Mouse (Mus musculus) adrenal gland, adult 18-20 months (tissue): ENCODE data around the gene Bnc1. TPM values are rescaled to one million over a fixed set of nuclear protein-coding genes. Genes with fewer than 3 reads are reported as not detected.

Experiments used
- DNase-seq, 2 experiments: peaks; one replicate each; pipeline ENCODE4 v3.0.0; 2021 to 2022; ENCODE audit warnings: low spot score in 2 of 2
- long read RNA-seq, 2 experiments: library from polyadenylated mRNA; stranded (forward); transcript quantifications; one replicate each; pipeline ENCODE4 v2.0.0; 2021
- total RNA-seq, 2 experiments: library from RNA; stranded (reverse); gene quantifications; 1 replicate in 1 of 2; 2 replicates in 1 of 2; pipeline ENCODE4 v1.2.3; 2021

Gene Bnc1
- 1 to 10 TPM in 1 of 2 experiments, under 1 TPM in 1; 0.60 to 1.5 TPM for total RNA-seq
- long read RNA-seq, experiment 1, result 0 reads
- long read RNA-seq, experiment 2, result 0 reads

DNA sequence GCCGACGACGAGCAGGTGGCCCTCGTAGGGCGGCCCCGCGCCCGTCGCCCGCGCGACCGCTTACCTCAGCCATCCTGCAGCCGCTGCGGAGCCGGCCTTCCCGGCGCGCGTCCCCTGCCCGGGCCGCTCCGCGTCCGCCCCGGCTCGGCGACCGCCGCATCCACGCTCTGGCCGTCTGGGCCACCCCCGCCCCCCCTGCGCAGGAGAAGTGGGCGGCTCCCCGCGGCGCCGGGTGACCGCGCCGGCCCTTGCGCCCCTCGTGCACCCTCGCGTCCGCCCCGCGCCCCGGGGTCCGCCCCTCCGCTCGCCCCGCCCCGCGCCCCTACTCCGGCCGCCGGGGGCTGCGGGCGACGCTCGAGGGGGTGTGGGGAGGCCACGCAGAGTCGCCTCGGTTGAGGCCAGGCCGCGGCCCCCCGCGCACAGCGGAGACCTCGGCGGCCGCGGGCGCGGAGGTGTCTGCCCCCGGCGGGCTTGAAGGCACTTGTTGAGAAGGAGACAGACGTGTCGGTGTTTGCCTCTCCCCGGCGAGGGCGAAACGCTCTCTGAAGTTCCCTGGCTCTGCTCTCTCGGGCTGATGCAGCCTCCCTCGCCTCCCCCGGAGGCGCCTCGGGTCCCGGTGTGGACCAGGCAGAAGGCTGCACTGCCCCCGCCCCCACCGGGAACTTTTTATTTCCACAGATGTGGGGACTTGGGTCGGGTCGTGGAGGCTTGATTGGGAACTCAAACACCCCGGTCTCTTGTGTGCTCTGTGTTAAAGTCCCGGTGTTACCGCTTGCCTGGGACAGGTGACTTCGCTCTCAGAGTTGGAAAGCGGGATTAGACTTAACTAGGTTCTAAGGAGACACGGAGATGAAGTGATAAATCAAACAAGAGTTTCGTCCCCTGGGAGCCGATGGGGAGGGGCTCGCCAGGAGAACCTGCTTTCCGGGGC, at the start of gene Bnc1:
Gene Bnc1 (minus strand): TSS at position 162 of the 931 bp plus-strand sequence.
- peak; percentile 4 to 23 for DNase-seq

DNA sequence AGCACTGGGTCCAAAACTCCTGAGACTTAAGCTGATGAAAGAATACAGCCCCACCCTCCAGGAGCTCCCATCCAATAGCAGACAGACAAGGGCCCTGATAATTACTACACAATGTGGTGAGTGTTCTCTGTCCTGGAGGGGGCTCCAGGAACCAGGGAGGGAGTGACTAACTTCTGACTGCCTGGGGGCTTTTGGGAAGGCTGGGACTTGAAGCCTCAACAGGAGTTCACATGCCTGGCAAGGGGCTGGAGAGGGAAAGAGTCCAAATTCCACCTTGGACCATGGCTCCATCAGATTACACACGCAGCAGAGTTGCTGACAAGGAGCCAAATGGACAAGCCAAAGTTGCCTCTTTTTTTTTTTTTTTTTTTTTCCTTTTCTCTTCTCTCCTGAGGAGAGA, 41.3 kb upstream of the Bnc1 start:
- DNase-seq, result no peak

GRCm38 (mm10) chr7:82029666-82030065, 37.6 kb upstream of the Bnc1 start:
- no peak for DNase-seq

GRCm38 (mm10) chr7:82025802-82026201, 33.7 kb upstream of the Bnc1 start:
- no peak for DNase-seq

DNA sequence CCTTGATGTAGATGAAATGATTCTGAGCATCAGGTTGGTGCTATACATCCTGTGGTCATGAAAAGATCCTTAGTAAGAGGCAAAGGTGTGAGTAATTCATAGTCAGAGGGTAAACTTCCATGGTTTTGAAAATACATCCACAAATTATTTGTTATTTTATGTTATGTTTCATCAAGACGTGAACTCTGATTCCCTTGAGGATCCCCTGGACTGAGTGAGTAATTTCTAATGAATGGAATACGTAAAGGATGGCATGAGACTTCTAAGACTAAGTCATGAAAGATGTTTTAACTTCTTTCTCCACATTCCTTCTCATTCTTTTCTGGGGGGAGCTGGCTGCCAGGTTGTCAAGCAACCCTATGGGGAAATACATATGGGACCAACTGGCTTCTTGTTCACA, 31.6 kb upstream of the Bnc1 start:
- no peak for DNase-seq

DNA sequence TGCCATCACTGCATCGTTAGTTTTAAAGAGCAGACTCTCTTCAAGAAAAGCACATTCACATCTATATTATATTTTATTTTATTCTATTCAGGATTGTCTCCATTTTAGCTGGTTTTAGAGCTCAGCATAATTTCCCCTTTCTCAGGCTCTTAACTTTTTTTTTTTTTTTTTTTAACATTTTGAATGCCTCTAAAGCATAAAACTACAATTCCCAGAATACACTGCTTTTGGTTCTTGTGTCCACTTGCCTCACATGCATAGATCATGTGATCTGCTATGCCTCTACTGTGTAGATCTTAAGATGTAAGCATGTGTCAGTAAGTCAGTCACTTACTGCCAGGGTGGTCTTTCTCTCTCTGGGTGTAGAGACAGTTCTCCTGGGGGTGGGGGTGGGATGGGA, 30.3 kb upstream of the Bnc1 start:
- DNase-seq, result no peak

GRCm38 (mm10) chr7:82018031-82018430, 25.9 kb upstream of the Bnc1 start:
- no peak for DNase-seq

GRCm38 (mm10) chr7:82016751-82017710, 24.9 kb upstream of the Bnc1 start:
- DNase-seq, result no peak

GRCm38 (mm10) chr7:82012472-82012871, 20.4 kb upstream of the Bnc1 start:
- no peak for DNase-seq

DNA sequence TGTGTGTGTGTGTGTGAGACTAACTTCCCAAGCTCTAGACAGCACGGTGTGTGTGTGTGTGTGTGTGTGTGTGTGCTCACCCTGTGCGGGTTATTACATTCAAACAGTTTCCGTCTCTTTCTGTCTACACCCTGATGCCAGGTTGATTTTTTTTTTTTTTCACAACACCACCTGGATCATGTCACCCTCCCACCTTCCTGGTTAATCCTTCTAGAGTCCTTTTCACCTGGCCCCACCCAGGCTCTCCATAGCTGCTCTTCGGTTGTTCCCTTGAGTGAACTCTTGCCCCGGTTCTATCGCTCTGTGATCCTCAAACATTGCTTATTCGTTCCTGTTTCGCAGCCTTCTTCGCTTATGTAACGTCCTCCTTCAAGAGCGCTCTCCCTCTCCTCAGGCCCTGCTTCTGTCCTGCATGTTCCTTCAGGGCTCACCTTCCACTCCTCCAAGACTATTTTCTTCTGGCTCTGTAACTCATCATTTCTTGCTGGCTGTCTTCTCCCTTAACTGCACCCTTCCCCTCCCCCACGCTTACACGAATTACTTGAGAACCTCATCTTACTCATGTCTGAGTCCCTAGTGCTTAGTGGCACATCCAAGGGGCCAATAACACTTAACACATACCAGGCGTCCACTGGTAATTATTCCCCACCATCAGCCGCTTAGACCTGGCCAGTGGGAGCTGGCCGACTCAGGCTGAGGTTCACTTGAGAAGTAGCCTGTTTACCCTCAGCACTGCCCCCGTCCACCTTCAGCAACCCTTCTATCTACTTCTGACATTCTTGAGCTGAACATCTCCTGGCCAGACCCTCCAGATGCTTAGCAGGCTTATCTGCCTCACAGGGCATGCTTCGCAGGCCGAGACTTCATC, 19.7 kb upstream of the Bnc1 start:
- no peak for DNase-seq

GRCm38 (mm10) chr7:82007151-82007550, 15.1 kb upstream of the Bnc1 start:
- DNase-seq, result no peak

DNA sequence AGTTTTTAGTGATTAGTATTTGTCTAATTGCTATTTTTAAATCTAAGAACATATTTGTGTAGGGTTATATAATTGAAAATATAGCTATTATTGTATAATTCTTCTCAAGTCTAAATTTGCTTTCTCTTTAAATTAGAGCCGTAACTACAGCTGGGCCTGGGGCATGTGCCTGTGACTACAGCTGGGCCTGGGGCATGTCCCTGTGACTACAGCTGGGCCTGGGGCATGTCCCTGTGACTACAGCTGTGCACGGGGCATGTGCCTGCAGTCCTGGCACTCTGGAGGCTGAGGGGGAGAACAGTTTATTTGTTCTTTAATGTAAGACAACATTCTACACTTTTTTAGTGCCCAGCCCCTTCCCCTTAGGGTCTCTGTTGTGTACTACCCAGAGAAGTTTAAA, 12.1 kb upstream of the Bnc1 start:
- DNase-seq, result no peak

- DNase-seq, result no peak
Observed at GRCm38 (mm10) chr7:81999816-82000215, 7.7 kb upstream of the Bnc1 start.

DNA sequence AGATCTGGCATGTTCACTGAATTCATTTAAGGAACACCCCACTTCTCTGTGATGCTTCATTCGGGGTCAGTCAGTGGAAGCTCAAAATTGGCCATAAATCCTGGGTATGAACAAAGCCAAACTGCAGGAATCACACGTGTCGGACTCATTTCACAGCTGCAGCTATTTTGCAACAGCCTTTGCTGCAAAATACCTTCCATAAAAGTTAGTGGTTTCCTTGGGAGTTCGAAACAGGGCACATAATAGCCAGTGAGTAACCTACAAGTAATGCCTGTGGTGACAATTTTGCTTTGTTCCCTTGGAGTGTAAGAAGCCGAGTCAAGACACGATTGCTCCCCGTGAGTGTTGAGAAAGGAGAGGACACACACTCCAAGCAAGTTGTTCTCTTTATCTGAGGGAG, 7.3 kb upstream of the Bnc1 start:
- DNase-seq, result no peak

DNA sequence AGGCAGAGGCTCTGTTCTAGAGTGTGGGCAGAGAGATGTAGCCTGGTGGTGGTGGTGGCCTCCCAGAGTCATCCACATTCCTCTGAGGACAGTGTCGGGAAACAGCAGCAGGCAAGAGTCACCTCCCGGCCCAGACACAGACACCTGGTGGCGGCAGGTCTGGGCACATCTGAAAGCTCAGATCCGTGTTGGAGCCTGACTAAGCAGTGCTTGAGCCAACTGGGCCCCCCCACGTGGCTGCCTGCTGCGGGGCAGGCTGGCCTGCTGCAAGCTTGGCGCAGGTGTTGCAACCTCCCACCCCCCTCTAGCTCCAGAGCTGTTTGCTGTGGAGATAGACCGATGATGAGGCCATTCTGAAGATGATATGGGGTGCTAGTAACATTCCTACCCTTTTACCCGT, 3.9 kb upstream of the Bnc1 start:
- DNase-seq, result no peak

- DNase-seq, result no peak
Observed at GRCm38 (mm10) chr7:81995126-81995525, 3.0 kb upstream of the Bnc1 start.

GRCm38 (mm10) chr7:81993140-81993539, 1.0 kb upstream of the Bnc1 start:
- no peak for DNase-seq

- no peak for DNase-seq
Observed at GRCm38 (mm10) chr7:81991611-81992061, 456 bp downstream of the Bnc1 start.

DNA sequence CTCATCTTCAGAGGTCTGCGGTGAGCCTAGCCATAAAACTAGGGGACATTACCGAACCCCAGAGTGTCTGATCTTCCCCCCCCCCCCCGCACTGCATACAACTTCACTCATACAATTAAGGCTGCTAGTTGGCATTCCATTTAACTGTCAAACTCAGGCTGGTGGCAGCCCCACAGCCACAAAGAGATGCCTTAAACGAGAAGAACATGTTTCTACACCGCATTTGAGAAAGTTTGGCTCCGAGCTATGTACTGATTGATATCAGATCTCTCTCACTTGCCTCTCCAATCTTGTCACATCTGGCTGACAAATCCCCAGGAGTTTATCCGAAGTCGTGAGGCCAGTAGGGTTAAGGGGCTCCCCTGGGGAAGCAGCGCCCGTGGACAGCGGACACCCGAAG, 976 bp downstream of the Bnc1 start:
- DNase-seq, result no peak

- no peak for DNase-seq
Observed at GRCm38 (mm10) chr7:81983651-81984050, 8.4 kb downstream of the Bnc1 start.

GRCm38 (mm10) chr7:81978304-81978703, 13.8 kb downstream of the Bnc1 start:
- DNase-seq, result no peak
